Mouse (Mus musculus): ENCODE data around the gene Lgmn. TPM values are rescaled to one million over a fixed set of nuclear protein-coding genes. Genes with fewer than 3 reads are reported as not detected.

The Lgmn gene
- total RNA-seq, 2 experiments from 2014 or later: 93.8 to 102 TPM

DNA sequence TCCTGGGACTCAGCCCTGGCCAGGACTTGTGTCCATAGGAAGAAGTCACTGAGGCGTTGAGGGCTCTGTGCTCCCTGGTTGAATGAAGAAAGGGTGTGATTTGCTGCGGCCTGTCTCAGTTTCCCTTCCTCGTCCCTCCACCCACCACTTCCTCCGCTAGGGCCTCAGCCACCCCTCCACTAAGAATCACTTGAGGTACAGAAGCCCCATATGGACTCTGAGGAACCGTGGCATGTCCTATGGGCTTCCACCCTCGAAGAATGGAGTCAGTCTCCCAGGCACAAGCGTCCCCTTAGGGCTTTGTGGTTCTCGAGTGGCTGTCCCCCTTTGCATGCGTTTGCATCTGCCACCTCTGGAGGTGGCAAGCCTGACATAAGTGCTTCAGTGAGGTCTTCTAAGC lies 56.3 kb downstream of the Lgmn start:
- no peak overlapping the region for H3K27ac ChIP-seq
- no peak for TF ChIP-seq CTCF (IDR thresholded peaks at IDR 0.05)
- no peak for DNase-seq (ENCODE audit: extremely low spot score in 1 of 2, low spot score in 2 of 2)
- intact Hi-C loops (cut with DNase I): loop anchor here (10.0 kb wide), 2 partner anchors 248 to 1258 kb away; no protein-coding TSS in a partner anchor
- H3K4me3 ChIP-seq: no peak overlapping the region

DNA sequence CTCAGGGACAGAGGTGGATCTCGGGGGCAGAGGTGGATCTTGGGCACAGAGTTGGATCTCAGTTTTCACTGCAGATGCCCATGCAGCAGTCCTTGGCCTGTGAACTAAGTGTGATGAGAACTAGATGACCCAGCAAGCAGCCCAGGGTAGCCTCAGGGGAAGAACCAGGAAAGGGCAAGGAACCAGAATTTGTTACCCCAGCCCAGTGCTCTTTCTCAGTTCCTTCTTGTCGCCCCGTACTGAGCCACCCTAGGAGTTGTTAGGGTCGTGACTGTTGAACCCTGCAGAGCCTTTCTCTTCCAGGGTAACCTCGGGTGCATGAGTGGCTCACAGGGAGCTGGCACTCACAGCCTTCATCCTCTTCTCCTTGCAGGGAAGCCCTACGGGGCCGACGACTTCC lies 57.4 kb downstream of the Lgmn start:
- no peak for DNase-seq (ENCODE audit: extremely low spot score in 1 of 2, low spot score in 2 of 2)
- Histone ChIP-seq H3K27ac (no peak overlapping the region), H3K4me3 (no peak overlapping the region)
- no peak for TF ChIP-seq CTCF (IDR thresholded peaks at IDR 0.05)
- intact Hi-C loops (cut with DNase I): loop anchor here (10.0 kb wide), 2 partner anchors 247 to 1257 kb away; no protein-coding TSS in a partner anchor

DNA sequence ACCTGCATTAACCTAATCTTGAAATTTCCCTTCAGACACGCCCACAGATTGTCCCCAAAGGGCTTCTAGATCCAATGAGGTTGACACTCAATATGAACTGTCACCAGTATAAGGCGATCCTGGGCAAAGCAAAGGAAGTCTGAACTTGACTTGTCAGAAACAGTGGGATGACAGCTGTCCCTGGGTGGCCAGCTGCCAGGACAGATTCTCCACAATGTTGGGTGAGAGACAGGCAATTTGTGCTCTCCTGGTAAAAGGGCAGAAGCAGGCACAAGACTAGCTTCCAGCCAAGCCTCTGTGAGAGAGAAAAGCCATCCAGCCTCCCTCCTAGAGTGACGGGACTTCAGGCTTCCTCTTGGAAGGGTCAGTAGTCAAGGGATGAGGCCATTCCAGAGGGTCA lies 67.3 kb downstream of the Lgmn start:
- H3K27ac ChIP-seq: no peak overlapping the region
- no peak for TF ChIP-seq CTCF (IDR thresholded peaks at IDR 0.05)
- intact Hi-C loops (cut with DNase I): no loop called here
- DNase-seq (ENCODE audit: extremely low spot score in 1 of 2, low spot score in 2 of 2): no peak
- H3K4me3 ChIP-seq: no peak overlapping the region

DNA sequence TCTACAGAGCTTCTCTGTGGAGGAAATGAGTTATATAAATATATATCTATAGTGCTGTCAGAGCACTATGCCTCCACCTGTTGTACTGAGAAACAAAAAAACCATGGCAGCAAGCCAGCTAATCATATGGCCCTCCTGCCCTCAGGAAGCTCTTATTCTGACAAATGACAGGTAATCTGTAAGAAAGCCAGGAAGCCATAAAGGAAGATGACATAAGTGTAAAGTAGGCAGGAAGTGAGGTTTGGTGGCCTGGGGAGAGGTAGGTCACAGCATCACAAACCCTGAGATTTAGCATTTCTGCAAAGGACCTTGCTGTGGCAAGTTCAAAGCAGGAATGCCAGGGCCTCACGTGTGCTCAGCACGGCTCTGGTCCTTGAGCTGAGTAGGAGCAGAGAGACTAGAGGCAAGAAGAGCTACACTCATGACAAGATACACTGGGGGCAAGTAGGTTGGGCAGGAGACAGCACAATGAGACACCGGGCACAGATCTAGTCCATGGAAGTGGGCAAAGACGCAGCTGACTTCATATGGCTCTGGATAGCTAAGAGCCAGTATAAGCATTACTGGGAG lies 68.6 kb downstream of the Lgmn start:
- no peak overlapping the region for H3K4me3 ChIP-seq
- no peak for DNase-seq (ENCODE audit: extremely low spot score in 1 of 2, low spot score in 2 of 2)
- no peak for TF ChIP-seq CTCF (IDR thresholded peaks at IDR 0.05)
- no peak overlapping the region for H3K27ac ChIP-seq
- intact Hi-C loops (cut with DNase I): no loop called here

DNA sequence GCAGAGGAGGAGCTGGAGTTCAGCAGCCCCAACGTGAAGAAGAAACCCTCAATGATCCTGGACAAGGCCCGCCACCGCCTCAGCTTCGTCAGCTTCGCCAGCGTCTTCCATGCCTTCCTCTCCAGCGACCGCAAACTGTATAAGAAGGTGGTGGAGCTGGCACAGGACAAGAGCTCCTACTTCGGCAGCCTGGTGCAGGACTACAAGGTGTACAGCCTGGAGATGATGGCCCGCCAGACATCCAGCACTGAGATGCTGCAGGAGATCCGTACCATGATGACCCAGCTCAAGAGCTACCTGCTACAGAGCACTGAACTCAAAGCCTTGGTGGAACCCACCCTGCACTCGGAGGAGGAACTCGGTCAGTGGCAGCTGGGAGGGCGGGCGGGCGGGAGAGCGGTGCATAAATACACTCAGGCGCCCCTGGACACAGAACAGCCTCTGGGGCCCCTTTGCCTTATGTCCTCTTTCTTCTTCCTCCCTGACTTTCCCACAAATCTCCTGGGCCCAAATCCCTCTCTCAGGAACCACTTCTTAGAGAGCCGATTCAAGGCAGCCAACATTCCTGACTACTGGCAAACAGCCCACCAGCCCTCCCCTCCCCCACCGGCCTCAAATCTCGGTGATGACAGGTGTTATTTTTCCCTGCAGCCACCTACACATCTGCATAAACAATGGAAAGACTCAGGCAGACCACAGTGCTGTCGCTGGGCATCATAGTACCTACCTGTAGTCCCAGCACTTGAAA lies 70.0 kb downstream of the Lgmn start:
- no peak overlapping the region for H3K4me3 ChIP-seq
- DNase-seq (ENCODE audit: extremely low spot score in 1 of 2, low spot score in 2 of 2): no peak
- no peak for TF ChIP-seq CTCF (IDR thresholded peaks at IDR 0.05)
- intact Hi-C loops (cut with DNase I): no loop called here
- H3K27ac ChIP-seq: no peak overlapping the region

DNA sequence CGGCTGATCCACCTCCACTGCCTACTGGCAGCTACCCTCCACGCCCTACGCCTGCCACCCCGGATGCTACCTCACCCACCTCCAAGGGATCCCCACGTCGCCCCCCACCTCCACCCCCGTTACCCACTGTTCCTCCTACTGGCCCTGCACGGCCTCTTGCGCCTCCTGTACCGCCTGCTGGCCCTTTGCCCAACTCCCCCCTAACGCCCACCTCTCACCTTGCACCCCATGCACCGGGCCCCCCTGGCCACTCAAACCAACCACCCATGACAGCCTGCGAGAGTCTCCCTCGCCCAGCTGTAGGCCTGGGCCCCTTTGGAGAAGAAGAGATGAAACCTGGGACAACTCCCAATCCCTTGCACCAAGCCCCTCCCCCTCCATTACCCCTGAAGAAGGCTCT lies 71.1 kb downstream of the Lgmn start:
- Histone ChIP-seq H3K4me3 (no peak overlapping the region), H3K27ac (no peak overlapping the region)
- intact Hi-C loops (cut with DNase I): no loop called here
- no peak for DNase-seq (ENCODE audit: extremely low spot score in 1 of 2, low spot score in 2 of 2)
- no peak for TF ChIP-seq CTCF (IDR thresholded peaks at IDR 0.05)

DNA sequence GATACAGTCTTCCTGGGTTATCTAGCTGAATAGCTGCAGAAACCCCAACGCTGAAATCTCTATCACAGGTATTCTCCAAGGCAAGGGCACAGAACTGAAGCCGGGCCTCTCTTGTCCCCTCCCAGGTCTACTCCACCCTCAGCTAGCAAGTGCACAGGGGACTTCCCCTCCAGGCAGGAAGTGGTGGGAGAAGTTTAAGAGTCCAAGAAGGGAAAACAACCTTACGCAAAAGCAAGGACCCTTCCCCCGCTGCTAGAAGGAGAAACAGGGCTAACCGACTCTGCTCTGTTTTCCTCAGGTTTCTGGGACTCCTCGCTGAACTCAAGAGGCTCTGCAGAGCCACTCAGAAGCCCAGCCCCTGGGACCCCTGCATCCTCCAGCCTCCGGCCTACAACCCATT lies 71.5 kb downstream of the Lgmn start:
- no peak for TF ChIP-seq CTCF (IDR thresholded peaks at IDR 0.05)

DNA sequence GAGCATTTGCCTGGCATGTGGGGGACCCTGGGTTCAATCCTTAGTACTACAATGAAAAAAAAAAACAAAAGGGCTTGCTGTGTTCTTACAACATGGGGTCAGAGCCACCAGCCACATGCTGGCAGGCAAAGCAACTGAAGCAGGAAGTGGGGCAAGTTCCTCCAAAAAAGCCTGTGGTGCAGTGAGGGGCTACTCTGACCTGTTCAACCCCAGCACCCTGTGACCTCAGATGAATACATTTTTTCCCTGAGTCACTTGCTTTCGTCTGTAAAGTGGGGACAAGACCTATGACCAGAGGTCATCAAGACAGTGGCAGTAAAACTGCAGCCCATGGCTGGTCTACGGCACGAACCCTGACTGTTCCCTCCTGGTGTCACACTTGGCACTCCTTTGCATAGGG lies 72.5 kb downstream of the Lgmn start:
- no peak for DNase-seq (ENCODE audit: extremely low spot score in 1 of 2, low spot score in 2 of 2)
- TF ChIP-seq CTCF (IDR thresholded peaks at IDR 0.05): no peak
- intact Hi-C loops (cut with DNase I): no loop called here
- Histone ChIP-seq H3K27ac (no peak overlapping the region), H3K4me3 (no peak overlapping the region)

More for the DNA sequence above, 71.5 kb downstream of the Lgmn start:
- Histone ChIP-seq H3K27ac (no peak overlapping the region), H3K4me3 (no peak overlapping the region)
- intact Hi-C loops (cut with DNase I): no loop called here
- DNase-seq (ENCODE audit: extremely low spot score in 1 of 2, low spot score in 2 of 2): no peak

DNA sequence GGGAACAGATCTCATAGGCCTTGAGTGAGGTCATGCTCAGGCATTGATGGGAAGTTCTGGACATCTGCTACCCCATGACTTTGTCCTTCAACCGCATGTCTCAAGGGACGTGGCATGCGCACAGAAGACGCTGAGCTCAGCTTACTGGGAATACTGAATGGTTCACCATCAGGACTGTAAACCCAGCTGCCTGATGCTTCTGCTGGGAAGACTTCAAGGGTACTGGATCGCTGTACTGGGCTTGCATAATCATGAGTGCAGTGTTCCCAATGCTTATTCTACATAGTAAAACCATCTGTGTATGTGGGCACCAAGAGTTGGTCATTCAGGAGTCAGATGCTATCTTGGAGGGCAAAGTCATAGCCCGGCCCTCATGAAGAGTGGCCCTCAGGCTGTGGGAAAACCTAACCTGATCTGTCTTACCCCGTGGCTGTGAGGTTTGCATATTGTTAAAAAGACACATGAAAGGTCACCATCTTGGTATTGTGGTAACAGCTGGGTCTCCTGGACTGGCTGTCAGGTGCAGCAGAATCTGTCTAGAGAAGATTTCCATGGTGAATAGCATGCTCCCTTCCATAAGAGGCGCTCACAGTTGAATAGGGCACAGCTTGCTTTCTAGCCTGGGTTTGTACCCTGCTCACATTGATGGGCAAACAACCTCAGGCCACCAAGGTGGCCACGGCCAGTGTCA lies 73.3 kb downstream of the Lgmn start:
- intact Hi-C loops (cut with DNase I): no loop called here
- no peak for DNase-seq (ENCODE audit: extremely low spot score in 1 of 2, low spot score in 2 of 2)
- Histone ChIP-seq H3K27ac (no peak overlapping the region), H3K4me3 (no peak overlapping the region)
- no peak for TF ChIP-seq CTCF (IDR thresholded peaks at IDR 0.05)

DNA sequence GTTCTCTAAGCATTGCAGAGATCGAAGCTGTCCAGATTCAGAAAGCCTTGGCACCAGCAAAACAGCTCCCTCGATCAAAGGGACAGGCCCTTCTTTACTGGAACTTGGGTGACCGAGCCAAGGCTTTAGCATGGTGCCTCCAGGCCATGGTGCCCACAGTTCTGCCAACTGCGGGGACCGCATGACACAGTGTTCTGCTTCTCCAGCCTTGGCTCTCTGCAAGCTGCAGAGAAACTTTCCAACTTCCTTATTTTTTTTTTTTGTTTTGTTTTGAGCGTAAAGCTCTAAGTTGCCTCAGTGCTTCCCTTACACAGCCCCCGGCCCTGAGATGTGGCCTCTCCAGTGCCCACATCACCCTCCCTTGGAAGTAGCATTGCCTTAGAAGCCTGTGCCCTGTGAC lies 74.6 kb downstream of the Lgmn start:
- Histone ChIP-seq H3K27ac (no peak overlapping the region), H3K4me3 (no peak overlapping the region)
- intact Hi-C loops (cut with DNase I): no loop called here
- DNase-seq (ENCODE audit: extremely low spot score in 1 of 2, low spot score in 2 of 2): no peak
- TF ChIP-seq CTCF (IDR thresholded peaks at IDR 0.05): no peak

DNA sequence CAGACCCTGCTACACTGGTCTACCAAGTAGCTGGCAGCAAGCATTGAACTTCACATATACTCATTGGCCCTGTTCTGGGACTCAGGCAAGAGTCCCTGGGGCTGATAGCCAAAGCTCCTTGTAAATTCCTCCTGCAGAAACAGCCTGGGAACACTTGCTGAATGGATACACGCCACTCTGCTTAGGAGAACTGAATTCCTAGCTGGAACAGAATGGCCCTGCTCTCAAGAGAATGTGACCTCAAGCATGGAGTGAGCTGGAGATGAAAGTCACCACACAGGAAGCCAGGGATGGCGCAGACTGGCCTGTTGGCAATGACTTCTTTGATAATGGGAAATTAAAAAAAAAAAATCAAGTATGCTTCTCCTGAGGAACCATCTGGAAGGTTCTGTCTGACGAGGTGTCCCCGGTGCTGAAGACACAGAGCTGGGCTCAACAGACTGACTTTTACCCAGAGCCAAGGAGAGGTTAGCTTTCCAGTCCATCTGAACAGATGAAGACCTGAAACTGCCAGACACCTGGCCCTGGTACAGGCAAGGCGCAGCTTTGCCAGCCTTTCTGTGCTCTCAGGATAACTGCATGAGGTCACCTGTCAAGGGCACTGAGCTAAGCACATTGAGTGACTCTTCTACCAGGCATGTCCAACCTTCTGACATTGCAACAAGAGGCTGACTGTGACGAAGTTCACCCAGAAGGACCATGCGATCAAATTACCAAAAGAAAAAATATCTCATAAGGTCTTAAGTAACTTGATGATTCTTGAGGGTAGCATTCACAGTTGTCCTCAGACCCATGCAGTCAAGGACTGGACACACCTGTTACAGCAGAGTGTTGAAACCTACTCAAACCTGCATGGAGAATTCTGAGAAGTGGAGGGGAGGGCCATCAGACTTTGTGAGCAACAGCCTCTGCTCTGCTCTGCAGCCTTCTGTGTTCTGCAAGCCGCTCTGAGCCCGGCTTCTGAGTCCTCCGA lies 78.1 kb downstream of the Lgmn start:
- Histone ChIP-seq H3K27ac (no peak overlapping the region), H3K4me3 (no peak overlapping the region)
- DNase-seq (ENCODE audit: extremely low spot score in 1 of 2, low spot score in 2 of 2): no peak
- intact Hi-C loops (cut with DNase I): no loop called here
- no peak for TF ChIP-seq CTCF (IDR thresholded peaks at IDR 0.05)
